Mouse (Mus musculus): ENCODE results near the gene Olfr1047.
"Not testable (repeated sequence)": the region's sequence is repeated elsewhere in the genome, so short reads cannot be mapped to it uniquely, and the experiment has no call there.

Olfr1047 gene

DNA sequence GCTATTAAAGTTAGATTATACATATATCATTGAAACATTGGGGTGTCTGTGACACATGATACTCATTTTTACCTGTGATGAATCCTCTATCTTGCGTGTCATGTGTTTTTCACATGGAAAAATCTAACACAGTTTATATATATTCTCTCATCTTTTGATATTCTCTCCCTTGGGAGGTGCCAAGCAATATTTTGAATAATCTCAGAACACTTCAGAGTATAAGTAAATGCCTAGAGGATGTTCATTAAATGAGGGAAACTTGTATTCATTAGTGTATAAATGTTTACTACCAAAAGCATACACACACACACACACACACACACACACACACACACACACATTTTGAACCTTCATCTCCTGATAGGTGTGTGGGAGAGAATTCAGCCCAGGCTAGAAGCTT is at the start of gene Olfr1047:
Gene Olfr1047 (minus strand): TSS at position 101 of the 400 bp plus-strand sequence.
- DNase-seq: no peak

DNA sequence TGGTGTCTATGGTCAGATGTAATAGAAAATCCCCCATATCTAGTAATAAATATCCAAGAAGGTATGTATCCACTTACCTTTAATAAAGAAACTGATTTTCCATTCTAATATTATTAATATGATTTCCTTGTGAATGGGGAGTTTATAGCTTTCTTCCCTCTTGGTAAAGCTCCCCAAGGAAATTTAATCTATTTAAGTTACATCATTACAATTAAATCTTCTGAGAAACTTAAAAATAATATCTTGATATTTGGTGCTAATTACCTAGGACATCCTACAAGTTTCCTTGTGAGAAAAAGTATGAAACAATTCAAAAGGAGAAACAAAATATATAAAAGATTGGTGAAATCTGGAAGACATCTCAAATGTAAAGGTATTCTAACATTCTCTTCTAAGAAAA is 47.8 kb upstream of the Olfr1047 start, which contains the start of gene Olfr1051:
Gene Olfr1051 (minus strand): TSS at position 101 of the 400 bp plus-strand sequence.
- not testable (repeated sequence) for DNase-seq

DNA sequence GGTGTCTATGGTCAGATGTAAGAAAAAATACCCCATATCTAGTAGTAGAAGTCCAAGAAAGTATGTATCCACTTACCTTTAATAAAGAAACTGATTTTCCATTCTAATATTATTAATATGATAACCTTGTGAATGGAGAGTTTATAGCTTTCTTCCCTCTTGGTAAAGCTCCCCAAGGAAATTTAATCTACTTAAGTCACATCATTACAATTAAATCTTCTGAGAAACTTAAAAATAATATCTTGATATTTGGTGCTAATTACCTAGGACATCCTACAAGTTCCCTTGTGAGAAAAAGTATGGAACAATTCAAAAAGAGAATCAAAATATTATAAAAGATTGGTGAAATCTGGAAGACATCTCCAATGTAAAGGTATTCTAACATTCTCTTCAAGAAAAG is 27.0 kb upstream of the Olfr1047 start, which contains the start of gene Olfr1049:
Gene Olfr1049 (minus strand): TSS at position 101 of the 400 bp plus-strand sequence.
- DNase-seq: not testable (repeated sequence)

DNA sequence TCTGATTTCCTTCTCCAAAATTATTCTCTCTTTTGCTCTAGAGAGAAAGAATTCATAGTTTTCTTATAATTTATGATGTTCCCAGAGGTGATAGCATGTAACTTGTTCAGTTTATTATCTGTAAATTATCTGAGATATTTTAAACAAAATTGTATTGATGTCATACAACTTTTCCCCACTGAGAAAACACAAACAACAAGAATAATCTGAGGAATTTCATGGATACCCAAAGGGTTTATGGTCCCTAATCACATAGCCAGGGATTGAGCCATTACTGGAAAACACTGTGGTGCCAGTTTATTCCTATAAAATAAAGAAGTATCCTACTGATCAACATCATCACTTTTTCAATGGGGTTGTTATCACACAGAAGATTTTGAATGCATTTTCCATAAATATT is 9.0 kb upstream of the Olfr1047 start, which contains the start of gene Olfr1048:
Gene Olfr1048 (minus strand): TSS at position 101 of the 400 bp plus-strand sequence.
- DNase-seq: no peak

DNA sequence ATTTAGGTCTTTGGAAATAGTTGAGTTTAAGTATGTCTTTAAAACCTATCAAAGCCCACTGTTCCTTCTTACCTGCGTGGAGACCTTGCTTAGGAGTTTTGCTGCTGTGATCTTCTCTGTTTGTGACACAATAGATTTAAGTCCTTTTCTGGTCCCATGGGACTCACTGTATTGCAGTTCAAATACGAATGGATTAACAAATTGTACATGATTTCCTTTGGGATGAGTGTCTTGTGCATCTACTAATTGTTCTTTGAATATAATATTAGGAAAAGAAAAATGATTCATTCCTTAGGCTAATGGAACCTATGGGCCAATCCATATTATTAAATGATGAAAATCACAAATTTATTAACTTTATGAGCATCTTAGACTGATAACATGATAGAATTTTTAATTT is 12.0 kb downstream of the Olfr1047 start, which contains the start of gene Olfr1046:
Gene Olfr1046 (minus strand): TSS at position 101 of the 400 bp plus-strand sequence.
- DNase-seq: no peak

DNA sequence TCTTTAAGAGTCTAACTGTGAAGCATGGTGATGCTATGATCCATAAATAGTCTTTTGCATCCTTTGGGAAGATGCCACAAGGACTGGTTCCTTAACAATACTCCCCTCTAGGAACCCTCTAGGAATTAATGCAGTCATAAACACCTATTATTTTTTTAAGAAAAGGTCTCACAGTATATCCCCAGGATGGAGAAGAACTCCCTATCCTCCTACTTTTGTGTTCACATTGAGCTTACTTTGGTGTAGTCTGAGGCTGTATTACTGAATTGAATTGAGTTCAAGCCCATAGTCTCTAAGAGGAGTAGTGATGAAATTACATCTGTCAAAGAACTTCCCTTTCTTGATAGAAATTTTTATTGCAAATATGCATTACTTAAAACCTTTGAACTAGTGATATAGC is 28.3 kb downstream of the Olfr1047 start, which contains the start of gene Olfr1045:
Gene Olfr1045 (minus strand): TSS at position 101 of the 400 bp plus-strand sequence.
- DNase-seq: no peak

DNA sequence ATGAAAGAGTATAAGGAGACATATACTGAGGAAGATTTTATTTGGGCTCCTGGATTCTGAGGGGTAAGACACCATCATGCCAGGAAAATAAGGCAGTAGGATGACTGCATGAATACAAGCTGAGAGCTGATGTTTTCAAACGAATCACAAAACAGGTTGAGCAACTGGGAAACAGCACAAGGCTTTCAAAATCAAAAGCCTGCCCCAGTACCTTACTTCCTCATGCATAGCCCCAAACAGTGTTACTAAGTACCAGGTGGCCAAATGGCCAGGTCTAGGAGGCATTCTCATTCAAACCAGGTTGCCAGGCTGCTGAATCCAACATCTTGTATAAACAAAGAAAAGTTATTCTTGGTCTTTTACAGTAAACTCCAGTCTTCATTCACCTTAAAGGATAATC is 35.3 kb downstream of the Olfr1047 start:
- DNase-seq: no peak

DNA sequence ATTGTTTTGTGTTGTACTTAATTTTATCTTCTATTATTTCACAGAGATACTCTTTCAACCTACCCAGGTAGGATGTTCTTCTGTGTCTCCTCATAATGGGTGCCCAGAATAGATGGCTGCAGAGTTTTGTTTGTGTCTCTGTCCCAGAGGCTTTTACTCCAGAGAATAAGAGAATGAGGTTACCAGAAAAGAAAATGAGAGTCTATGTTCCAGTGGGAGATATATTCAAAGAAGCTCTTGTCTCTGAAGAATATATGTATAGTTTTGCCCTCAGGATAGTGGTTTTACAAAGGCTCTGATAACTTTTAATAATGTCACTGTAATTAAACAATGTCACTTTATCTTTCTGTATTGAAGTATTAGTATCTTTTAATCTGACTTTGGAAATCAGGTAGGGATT is 45.6 kb downstream of the Olfr1047 start, which contains the start of gene Olfr52:
Gene Olfr52 (minus strand): TSS at position 101 of the 400 bp plus-strand sequence.
- no peak for DNase-seq

DNA sequence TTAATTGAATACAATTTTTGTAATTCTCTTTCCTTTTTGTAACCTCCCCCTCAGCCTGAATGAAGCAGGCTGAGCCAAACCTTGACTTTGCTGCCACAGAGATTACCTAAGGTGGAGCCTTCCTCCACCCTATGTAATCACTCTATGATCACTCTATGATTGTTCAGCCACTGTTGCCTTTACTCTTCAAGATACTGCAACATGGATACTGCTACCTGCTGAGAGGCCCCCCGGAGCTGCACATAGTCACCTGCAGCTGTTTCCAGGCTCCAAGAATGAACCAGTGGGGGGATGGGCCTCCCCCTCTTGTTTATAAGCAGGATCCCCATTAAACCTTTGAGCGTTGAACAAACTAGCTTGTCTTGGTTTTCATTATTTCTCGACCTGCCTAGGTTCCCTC is 51.3 kb downstream of the Olfr1047 start:
- DNase-seq: no peak

DNA sequence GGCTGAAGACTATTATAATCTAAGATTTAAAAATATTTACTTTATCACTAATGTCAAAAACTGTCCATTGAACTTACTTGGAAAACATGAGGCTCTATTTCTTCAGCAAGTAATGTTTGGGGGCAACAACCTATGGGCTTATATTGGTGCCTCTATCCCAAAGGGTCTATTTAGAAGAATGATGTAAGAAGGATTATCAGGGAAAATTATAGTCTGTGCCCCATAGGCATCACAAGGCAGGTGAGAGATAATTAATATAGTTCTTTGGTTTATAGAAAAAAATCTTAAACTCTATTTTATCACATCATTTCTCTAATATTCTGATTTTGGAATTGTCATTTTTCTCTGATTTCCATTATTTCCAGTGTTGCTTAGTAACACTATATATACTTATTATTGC is 53.5 kb downstream of the Olfr1047 start, which contains the start of gene Olfr1044:
Gene Olfr1044 (minus strand): TSS at position 101 of the 400 bp plus-strand sequence.
- no peak for DNase-seq
